Mouse (Mus musculus) hindbrain, embryonic 13.5 days (tissue): ENCODE measurements around the gene Arl5c. TPM values are rescaled to one million over a fixed set of nuclear protein-coding genes. Genes with fewer than 3 reads are reported as not detected.
A peak's percentile ranks its signal among the peaks of the same experiment; 100 is the strongest.

Experiments
- ATAC-seq: fragments of 200-750 bp; cut with Nextera tagmentation; 2 replicates; pipeline ENCODE4 v1.8.0; 2017; ENCODE audit warnings: moderate TSS enrichment; ENCODE audit not compliant: low FRiP score
- H3K27ac ChIP-seq: fragments of 300-500 bp; sonication (generic); 2 replicates; pipeline ENCODE4 v1.5.1; 2015; ENCODE audit warnings: inconsistent platforms, mild to moderate bottlenecking, moderate library complexity
- H3K27me3 ChIP-seq: fragments of 300-500 bp; sonication (generic); 2 replicates; pipeline ENCODE4 v1.6.1; 2015; ENCODE audit warnings: mild to moderate bottlenecking, inconsistent platforms
- H3K36me3 ChIP-seq: fragments of 300-500 bp; sonication (generic); 2 replicates; pipeline ENCODE4 v1.6.1; 2015; ENCODE audit warnings: mild to moderate bottlenecking, inconsistent platforms
- H3K4me1 ChIP-seq: fragments of 300-500 bp; sonication (generic); replicated peaks from 2 replicates; pipeline ENCODE4 v1.6.1; 2015; ENCODE audit warnings: inconsistent platforms
- H3K4me2 ChIP-seq: fragments of 300-500 bp; sonication (generic); 2 replicates; pipeline ENCODE4 v1.6.1; 2015; ENCODE audit warnings: inconsistent platforms, mild to moderate bottlenecking, moderate library complexity
- H3K4me3 ChIP-seq: fragments of 300-500 bp; sonication (generic); 2 replicates; pipeline ENCODE4 v1.5.1; 2015; ENCODE audit warnings: mild to moderate bottlenecking, inconsistent platforms
- H3K9ac ChIP-seq: fragments of 300-500 bp; sonication (generic); 2 replicates; pipeline ENCODE4 v1.6.1; 2015; ENCODE audit warnings: mild to moderate bottlenecking, inconsistent platforms
- H3K9me3 ChIP-seq: fragments of 300-500 bp; sonication (generic); 2 replicates; pipeline ENCODE4 v1.6.1; 2016; ENCODE audit warnings: inconsistent platforms
- WGBS: fragments of 180-500 bp; shearing (Covaris S2); methylation state at CpG from one replicate; pipeline ENCODE4 v1.1.7; 2015; 5-methylcytosine and 5-hydroxymethylcytosine counted together
- polyA plus RNA-seq: library from polyadenylated mRNA; unstranded; fragments of >200 nt; fragmentation: Nextera tagmentation; extraction: Ambion mirVana; gene quantifications from 2 replicates; pipeline ENCODE4 v1.2.1, GENCODE M21; 2015

Gene Arl5c
- polyA plus RNA-seq, 1 experiment from 2014 or later: 10.7 TPM

DNA sequence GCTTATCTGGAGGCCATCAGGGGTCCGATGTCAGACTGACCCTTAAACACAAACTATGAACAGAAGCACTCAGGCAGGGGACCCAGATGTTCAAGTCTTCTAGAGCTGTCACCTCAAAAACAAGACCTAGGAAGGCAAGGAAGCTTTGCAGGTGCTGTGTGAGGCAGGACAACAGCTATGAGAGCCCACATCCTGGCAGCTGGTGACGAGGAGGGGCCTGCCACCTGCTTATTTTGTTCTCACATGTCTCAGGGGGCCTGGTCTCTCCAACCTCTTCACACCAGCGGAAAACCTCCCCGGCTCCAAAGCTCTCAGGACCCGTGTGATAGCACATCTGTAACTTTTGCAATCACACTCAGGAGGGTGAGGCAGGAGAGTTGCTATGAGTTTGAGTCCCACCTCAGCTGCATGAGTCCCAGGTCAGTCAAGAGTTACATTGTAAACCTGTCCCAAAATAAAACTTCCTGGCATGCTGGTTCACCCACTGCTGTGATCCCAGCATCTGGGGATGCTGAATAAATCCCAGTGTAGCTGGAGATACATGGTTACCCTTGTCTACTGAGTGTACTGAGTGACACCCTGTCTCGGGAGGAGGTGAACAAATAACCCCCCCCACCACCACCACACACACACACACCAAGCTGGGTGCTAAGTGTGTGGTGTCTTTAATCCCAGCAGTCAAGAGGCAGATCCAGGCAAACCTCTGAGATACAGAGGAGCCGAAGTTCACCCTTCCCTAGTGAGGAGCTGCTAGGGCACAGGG, 4.6 kb upstream of the Arl5c start:
- peak overlapping the region; percentile 24; the same call in 1 of the 2 replicates for H3K9ac ChIP-seq
- peaks cover 33% of the 10 kb centered on the region for H3K36me3 ChIP-seq
- ATAC-seq: no peak
- WGBS: 50% methylated on average over 7 of the region's 7 CpGs
- H3K27me3 ChIP-seq: peaks cover 19% of the 10 kb centered on the region
- H3K4me2 ChIP-seq: no peak overlapping the region
- H3K27ac ChIP-seq: no peak overlapping the region
- H3K4me3 ChIP-seq: no peak overlapping the region
- no peaks in the 10 kb centered on the region for H3K9me3 ChIP-seq
- H3K4me1 ChIP-seq: peaks cover 46% of the 10 kb centered on the region

DNA sequence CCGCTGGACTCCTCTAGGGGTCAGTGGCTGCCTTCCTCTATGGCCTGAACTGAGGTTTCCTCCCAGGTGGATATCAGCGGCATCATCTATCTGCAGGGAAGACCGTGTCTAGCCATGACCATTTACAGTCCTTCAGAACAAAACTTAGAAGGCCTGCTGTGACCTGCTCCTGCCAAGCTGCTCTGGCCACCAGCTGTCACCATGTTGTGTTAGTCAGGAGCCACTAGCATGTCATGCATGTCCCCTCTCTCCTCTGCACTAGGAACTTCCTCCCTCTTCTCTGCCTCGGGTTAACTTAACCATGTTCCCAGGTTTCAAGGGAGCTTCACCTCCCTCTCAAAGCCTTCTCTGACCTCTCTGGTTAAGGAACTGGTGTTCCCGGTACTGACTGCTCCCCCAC, 3.8 kb upstream of the Arl5c start:
- H3K4me3 ChIP-seq: no peak overlapping the region
- H3K27ac ChIP-seq: no peak overlapping the region
- H3K36me3 ChIP-seq: peaks cover 25% of the 10 kb centered on the region
- WGBS: 69% methylated on average over 5 of the region's 5 CpGs
- no peaks in the 10 kb centered on the region for H3K9me3 ChIP-seq
- H3K4me1 ChIP-seq: peaks cover 54% of the 10 kb centered on the region
- H3K27me3 ChIP-seq: peaks cover 21% of the 10 kb centered on the region
- ATAC-seq: no peak
- no peak overlapping the region for H3K4me2 ChIP-seq
- H3K9ac ChIP-seq: no peak overlapping the region

DNA sequence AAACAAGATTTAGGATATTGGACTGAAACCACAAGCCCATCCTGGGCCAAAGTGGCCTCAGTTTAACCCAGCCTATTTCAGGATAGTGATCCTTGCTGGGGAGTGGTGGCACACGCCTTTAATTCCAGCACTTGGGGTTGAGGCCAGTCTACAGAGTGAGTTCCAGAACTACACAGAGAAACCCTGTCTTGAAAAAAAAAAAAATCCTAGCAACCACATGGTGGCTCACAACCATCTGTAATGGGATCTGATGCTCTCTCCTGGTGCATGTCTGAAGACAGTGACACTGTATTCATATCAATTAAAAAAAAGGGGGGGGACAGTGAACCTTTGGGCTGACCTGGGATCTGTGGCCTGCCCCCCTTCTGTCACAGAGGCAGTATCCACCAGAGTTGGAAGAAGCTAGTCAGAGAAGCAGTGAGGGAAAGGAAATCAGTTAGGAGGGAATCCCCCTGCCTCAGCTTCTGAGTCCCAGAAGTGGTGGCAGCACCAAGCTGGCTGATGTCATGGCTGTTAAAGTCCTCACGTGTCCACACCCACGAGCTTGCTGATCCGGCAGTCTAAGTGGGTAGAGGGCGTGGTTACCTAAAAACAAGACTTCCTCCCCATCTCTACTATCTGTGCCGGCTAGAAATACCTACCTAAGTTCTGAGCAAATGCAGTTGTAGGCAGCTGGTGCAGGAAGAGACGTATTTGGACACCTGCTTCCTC, 3.1 kb upstream of the Arl5c start:
- peaks cover 27% of the 10 kb centered on the region for H3K27me3 ChIP-seq
- no peak for ATAC-seq
- 77% methylated on average over 7 of the region's 7 CpGs for WGBS

DNA sequence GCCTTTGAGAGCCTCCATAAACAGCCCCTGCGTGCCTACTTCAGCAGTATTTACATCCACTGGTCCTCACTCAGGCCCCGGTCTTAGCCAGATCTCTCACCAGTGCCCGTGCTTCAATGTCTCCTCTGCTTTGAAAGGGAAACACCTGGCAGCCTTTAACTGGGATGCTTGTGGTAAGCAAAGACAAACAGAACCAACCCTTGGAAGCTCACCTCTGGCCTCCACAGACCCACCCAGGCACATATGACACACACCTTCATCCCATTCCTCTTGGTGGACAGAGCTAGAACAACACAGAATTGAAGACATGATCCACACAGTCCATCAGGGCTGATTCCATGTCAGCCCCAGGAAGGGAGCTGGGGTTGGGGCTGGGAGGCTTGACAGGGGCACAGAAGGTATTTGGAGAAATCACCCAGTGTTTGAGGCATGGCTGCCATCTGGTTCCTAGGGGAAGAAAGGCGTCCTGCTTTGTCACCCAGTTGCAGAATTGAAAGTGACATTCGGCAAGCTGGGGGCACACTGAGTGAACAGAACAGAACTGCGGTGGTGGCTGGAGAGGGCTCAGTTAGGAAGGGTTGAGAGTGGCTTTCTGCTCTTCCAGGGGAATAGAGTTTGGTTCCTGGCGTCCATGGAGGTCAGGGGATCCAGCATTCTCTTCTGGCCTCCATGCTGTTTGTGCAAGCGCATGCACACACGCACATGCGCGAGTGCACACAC, 2.3 kb upstream of the Arl5c start:
- 84% methylated on average over 10 of the region's 11 CpGs for WGBS
- no peak overlapping the region for H3K27ac ChIP-seq
- H3K4me1 ChIP-seq: peaks cover 48% of the 10 kb centered on the region
- H3K9ac ChIP-seq: no peak overlapping the region
- H3K36me3 ChIP-seq: peaks cover 11% of the 10 kb centered on the region
- peaks cover 27% of the 10 kb centered on the region for H3K27me3 ChIP-seq
- H3K4me3 ChIP-seq: no peak overlapping the region
- no peak for ATAC-seq
- no peak overlapping the region for H3K4me2 ChIP-seq
- H3K9me3 ChIP-seq: no peaks in the 10 kb centered on the region

More for the DNA sequence above, 3.1 kb upstream of the Arl5c start:
- H3K4me2 ChIP-seq: no peak overlapping the region
- H3K4me3 ChIP-seq: no peak overlapping the region
- H3K27ac ChIP-seq: no peak overlapping the region
- H3K36me3 ChIP-seq: peaks cover 18% of the 10 kb centered on the region
- H3K9me3 ChIP-seq: no peaks in the 10 kb centered on the region
- no peak overlapping the region for H3K9ac ChIP-seq
- peaks cover 56% of the 10 kb centered on the region for H3K4me1 ChIP-seq

DNA sequence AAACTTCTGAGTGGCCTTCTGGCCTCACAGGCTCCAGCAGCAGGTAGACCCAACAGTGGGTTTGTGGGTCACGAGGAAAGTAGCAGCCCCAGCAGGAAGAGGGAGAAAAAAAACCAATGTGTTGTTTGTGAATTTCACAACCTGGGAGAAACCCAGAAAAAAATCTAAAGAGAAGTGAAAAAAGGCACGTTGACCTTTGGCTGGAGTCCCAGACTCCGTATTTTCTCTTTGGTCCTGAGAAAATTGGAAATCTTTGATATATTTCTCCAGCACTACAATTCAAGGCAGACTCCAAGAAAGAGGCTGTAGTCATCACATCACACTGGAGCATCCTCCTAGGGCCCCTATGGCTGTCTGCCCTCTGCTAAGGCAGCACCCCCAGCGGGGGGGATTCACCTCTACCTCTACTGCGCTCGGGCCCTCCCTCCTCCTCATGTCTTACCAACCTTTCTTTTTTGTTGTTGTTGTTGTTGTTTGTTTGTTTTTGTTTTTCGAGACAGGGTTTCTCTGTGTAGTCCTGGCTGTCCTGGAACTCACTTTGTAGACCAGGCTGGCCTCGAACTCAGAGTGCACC, 1.5 kb upstream of the Arl5c start:
- Histone ChIP-seq H3K4me1 (peaks cover 40% of the 10 kb centered on the region), H3K9me3 (no peaks in the 10 kb centered on the region), H3K4me2 (no peak overlapping the region), H3K27ac (no peak overlapping the region), H3K36me3 (peaks cover 4% of the 10 kb centered on the region; the same call in 1 of the 2 replicates), H3K4me3 (no peak overlapping the region), H3K9ac (no peak overlapping the region), H3K27me3 (peaks cover 27% of the 10 kb centered on the region)
- no peak for ATAC-seq
- WGBS: 81% methylated on average over 8 of the region's 8 CpGs

GRCm38 (mm10) chr11:97996691-97997090, 710 bp upstream of the Arl5c start:
- peaks cover 27% of the 10 kb centered on the region for H3K27me3 ChIP-seq
- no peak overlapping the region for H3K9ac ChIP-seq
- H3K36me3 ChIP-seq: no peaks in the 10 kb centered on the region
- no peaks in the 10 kb centered on the region for H3K9me3 ChIP-seq
- no peak overlapping the region for H3K27ac ChIP-seq
- ATAC-seq: no peak
- peaks cover 34% of the 10 kb centered on the region for H3K4me1 ChIP-seq
- 78% methylated on average over 1 of the region's 1 CpGs for WGBS
- no peak overlapping the region for H3K4me2 ChIP-seq
- H3K4me3 ChIP-seq: no peak overlapping the region

- Histone ChIP-seq H3K9me3 (no peaks in the 10 kb centered on the region), H3K27me3 (peaks cover 28% of the 10 kb centered on the region), H3K4me1 (peaks cover 29% of the 10 kb centered on the region), H3K36me3 (no peaks in the 10 kb centered on the region), H3K4me3 (peak overlapping the region; percentile 37), H3K4me2 (peak overlapping the region; percentile 60), H3K27ac (no peak overlapping the region), H3K9ac (peak overlapping the region; percentile 39)
- peak; percentile 63 for ATAC-seq
- 9% methylated on average over 13 of the region's 13 CpGs for WGBS
Observed at GRCm38 (mm10) chr11:97994539-97995100, 1.4 kb downstream of the Arl5c start.

DNA sequence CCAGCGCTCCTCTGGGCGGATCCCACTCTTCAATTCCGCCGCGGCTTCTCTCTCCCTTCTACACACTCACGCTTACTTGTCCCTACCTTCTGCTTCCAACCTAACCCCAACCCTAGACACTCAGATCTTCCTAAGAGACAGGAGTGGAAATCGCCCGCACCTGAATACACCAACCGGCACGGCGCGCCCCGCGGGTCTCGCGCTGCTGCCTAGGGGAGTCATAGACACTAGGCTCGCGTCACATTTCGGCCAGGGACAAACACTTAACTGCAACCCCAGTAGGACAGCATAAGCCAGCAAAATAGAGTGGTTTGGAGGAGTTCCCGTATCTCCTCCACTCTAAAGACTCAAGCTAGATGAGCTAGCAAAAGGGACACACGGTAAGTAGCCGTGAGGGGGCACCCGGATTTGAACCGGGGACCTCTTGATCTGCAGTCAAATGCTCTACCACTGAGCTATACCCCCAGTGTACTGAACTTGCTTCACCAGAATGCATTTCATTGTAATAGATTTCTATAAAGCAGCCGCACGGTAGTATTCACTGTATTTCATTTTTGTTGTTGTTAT, 7.4 kb downstream of the Arl5c start:
- H3K9me3 ChIP-seq: no peaks in the 10 kb centered on the region
- under 1% methylated on average over 26 of the region's 26 CpGs for WGBS

GRCm38 (mm10) chr11:97987551-97988526, 8.1 kb downstream of the Arl5c start:
- WGBS: under 1% methylated on average over 42 of the region's 42 CpGs
- no peaks in the 10 kb centered on the region for H3K36me3 ChIP-seq
- H3K4me2 ChIP-seq: peak overlapping the region; percentile 65
- peak; percentile 83 for ATAC-seq
- peak overlapping the region; percentile 85 for H3K9ac ChIP-seq
- H3K27me3 ChIP-seq: peaks cover 55% of the 10 kb centered on the region
- H3K4me1 ChIP-seq: peaks cover 35% of the 10 kb centered on the region
- H3K4me3 ChIP-seq: peak overlapping the region; percentile 84
- H3K9me3 ChIP-seq: no peaks in the 10 kb centered on the region
- H3K27ac ChIP-seq: peak overlapping the region; percentile 91

More for the DNA sequence above, 7.4 kb downstream of the Arl5c start:
- peak overlapping the region; percentile 84 for H3K4me3 ChIP-seq
- H3K4me1 ChIP-seq: peaks cover 35% of the 10 kb centered on the region
- peak; percentile 83 for ATAC-seq
- peak overlapping the region; percentile 65 for H3K4me2 ChIP-seq
- no peaks in the 10 kb centered on the region for H3K36me3 ChIP-seq
- peak overlapping the region; percentile 85 for H3K9ac ChIP-seq
- H3K27ac ChIP-seq: peak overlapping the region; percentile 91
- peaks cover 50% of the 10 kb centered on the region for H3K27me3 ChIP-seq

GRCm38 (mm10) chr11:97986738-97987465, 9.1 kb downstream of the Arl5c start:
- ATAC-seq: no peak
- no peaks in the 10 kb centered on the region for H3K36me3 ChIP-seq
- H3K9ac ChIP-seq: peak overlapping the region; percentile 73; the same call in 1 of the 2 replicates
- peaks cover 35% of the 10 kb centered on the region for H3K4me1 ChIP-seq
- H3K9me3 ChIP-seq: no peaks in the 10 kb centered on the region
- WGBS: 24% methylated on average over 14 of the region's 17 CpGs
- peaks cover 50% of the 10 kb centered on the region for H3K27me3 ChIP-seq
- no peak overlapping the region for H3K27ac ChIP-seq
- peak overlapping the region; percentile 84 for H3K4me3 ChIP-seq
- H3K4me2 ChIP-seq: peak overlapping the region; percentile 84
